Mouse (Mus musculus): ENCODE results near the gene Plekhg5. TPM values are rescaled to one million over a fixed set of nuclear protein-coding genes. Genes with fewer than 3 reads are reported as not detected.

Plekhg5 gene
- polyA plus RNA-seq, 1 experiment from 2014 or later = 9.6 TPM

DNA sequence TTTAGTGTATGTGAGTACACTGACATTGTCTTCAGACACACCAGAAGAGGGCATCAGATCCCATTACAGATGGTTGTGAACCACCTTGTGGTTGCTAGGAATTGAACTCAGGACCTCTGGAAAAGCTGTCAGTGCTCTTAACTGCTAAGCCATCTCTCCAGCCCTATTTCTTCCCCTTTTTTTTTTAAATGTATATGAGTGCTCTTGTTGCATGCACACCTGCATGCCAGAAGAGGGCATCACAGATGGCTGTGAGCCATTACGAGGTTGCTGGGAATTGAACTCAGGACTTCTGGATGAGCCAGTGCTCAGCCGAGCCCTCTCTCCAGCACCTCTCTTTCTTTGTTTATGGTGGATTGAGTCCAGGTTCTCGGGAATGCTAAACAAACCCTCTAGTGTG lies 37.2 kb downstream of the Plekhg5 start:
- peaks cover 57% of the 10 kb centered on the region for H3K36me3 ChIP-seq (replicated peaks)
- H3K4me1 ChIP-seq = peaks cover 34% of the 10 kb centered on the region
- H3K27ac ChIP-seq = no peak overlapping the region
- no peak for DNase-seq (ENCODE audit: extremely low spot score, low spot score)
- H3K4me3 ChIP-seq = no peak overlapping the region
- 90% methylated on average over 3 of the region's 3 CpGs for WGBS
- no peaks in the 10 kb centered on the region for H3K9me3 ChIP-seq
- peaks cover 66% of the 10 kb centered on the region for H3K27me3 ChIP-seq (ENCODE audit: poor library complexity, severe bottlenecking)

- Histone ChIP-seq H3K27me3 (ENCODE audit: poor library complexity, severe bottlenecking) (peaks cover 74% of the 10 kb centered on the region), H3K4me1 (peaks cover 41% of the 10 kb centered on the region), H3K9me3 (no peaks in the 10 kb centered on the region), H3K27ac (no peak overlapping the region), H3K4me3 (no peak overlapping the region), H3K36me3 (replicated peaks) (peaks cover 61% of the 10 kb centered on the region)
- DNase-seq (ENCODE audit: extremely low spot score, low spot score) = no peak
- 87% methylated on average over 4 of the region's 4 CpGs for WGBS
These were observed 38.4 kb downstream of the Plekhg5 start for GRCm38 (mm10) chr4:152110689-152111088.

- Histone ChIP-seq H3K9me3 (no peaks in the 10 kb centered on the region), H3K36me3 (replicated peaks) (peaks cover 55% of the 10 kb centered on the region), H3K4me1 (peaks cover 46% of the 10 kb centered on the region), H3K27me3 (ENCODE audit: poor library complexity, severe bottlenecking) (peaks cover 74% of the 10 kb centered on the region), H3K27ac (no peak overlapping the region), H3K4me3 (no peak overlapping the region)
- WGBS = 81% methylated on average over 9 of the region's 9 CpGs
- DNase-seq (ENCODE audit: extremely low spot score, low spot score) = no peak
These were observed 40.0 kb downstream of the Plekhg5 start for GRCm38 (mm10) chr4:152112329-152112728.

- peaks cover 46% of the 10 kb centered on the region for H3K36me3 ChIP-seq (replicated peaks)
- peaks cover 34% of the 10 kb centered on the region for H3K4me1 ChIP-seq
- H3K4me3 ChIP-seq = no peak overlapping the region
- H3K9me3 ChIP-seq = no peaks in the 10 kb centered on the region
- no peak for DNase-seq (ENCODE audit: extremely low spot score, low spot score)
- H3K27me3 ChIP-seq (ENCODE audit: poor library complexity, severe bottlenecking) = peaks cover 78% of the 10 kb centered on the region
- no peak overlapping the region for H3K27ac ChIP-seq
- WGBS = 51% methylated on average over 16 of the region's 16 CpGs
These were observed 41.8 kb downstream of the Plekhg5 start for GRCm38 (mm10) chr4:152114080-152114479.

DNA sequence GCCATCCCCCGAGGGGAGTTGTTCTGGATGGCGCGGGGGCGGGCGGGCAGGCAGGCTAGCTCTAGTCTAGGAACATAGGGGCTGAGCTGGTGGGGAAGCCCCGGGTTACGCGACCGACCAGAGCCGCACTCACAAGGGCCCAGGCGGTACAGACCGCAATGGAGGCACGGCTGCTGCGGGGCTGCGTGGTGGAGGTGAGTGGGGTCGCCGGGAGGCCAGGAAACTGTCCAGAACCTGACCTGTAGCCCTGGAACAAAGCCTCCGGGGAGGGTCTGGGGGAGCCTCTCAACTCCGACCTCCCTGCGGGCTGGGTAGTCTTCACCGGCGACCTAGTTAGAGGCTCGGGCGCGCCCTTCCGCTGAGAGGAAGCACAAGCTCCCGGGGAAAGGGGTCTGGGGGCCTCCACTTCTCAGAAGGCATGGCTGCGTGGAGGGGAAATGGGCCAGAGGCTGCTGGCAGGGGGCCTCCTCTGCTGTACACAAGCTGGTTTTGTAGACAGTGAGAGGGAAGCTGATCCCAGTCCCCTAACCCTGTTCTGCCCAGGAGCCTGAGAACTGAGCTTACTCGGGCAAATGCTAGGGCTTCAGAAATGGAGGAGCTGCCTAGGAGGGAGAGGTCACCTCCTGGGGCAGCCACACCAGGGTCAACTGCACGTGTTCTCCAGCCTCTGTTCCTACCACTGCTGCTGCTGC lies 43.8 kb downstream of the Plekhg5 start, which contains the start of gene Tnfrsf25:
Gene Tnfrsf25, plus strand, starts transcription at position 14 of the 692 bp plus-strand sequence.
- peaks cover 92% of the 10 kb centered on the region for H3K27me3 ChIP-seq (ENCODE audit: poor library complexity, severe bottlenecking)
- WGBS = 2% methylated on average over 30 of the region's 30 CpGs
- H3K4me1 ChIP-seq = peaks cover 52% of the 10 kb centered on the region
- H3K27ac ChIP-seq = peak within 1 kb of the TSS; percentile 12; the same call in 1 of the 2 replicates
- peak within 1 kb of the TSS; percentile 35 for H3K4me3 ChIP-seq
- DNase-seq (ENCODE audit: extremely low spot score, low spot score) = no peak
- H3K9me3 ChIP-seq = no peaks in the 10 kb centered on the region
- H3K36me3 ChIP-seq (replicated peaks) = peaks cover 32% of the 10 kb centered on the region

- Histone ChIP-seq H3K4me1 (peaks cover 53% of the 10 kb centered on the region), H3K9me3 (no peaks in the 10 kb centered on the region), H3K4me3 (no peak overlapping the region), H3K27me3 (ENCODE audit: poor library complexity, severe bottlenecking) (peaks cover 100% of the 10 kb centered on the region), H3K36me3 (replicated peaks) (peaks cover 22% of the 10 kb centered on the region), H3K27ac (no peak overlapping the region)
- no peak for DNase-seq (ENCODE audit: extremely low spot score, low spot score)
- WGBS = 77% methylated on average over 9 of the region's 9 CpGs
These were observed 45.2 kb downstream of the Plekhg5 start for GRCm38 (mm10) chr4:152117538-152117937.

DNA sequence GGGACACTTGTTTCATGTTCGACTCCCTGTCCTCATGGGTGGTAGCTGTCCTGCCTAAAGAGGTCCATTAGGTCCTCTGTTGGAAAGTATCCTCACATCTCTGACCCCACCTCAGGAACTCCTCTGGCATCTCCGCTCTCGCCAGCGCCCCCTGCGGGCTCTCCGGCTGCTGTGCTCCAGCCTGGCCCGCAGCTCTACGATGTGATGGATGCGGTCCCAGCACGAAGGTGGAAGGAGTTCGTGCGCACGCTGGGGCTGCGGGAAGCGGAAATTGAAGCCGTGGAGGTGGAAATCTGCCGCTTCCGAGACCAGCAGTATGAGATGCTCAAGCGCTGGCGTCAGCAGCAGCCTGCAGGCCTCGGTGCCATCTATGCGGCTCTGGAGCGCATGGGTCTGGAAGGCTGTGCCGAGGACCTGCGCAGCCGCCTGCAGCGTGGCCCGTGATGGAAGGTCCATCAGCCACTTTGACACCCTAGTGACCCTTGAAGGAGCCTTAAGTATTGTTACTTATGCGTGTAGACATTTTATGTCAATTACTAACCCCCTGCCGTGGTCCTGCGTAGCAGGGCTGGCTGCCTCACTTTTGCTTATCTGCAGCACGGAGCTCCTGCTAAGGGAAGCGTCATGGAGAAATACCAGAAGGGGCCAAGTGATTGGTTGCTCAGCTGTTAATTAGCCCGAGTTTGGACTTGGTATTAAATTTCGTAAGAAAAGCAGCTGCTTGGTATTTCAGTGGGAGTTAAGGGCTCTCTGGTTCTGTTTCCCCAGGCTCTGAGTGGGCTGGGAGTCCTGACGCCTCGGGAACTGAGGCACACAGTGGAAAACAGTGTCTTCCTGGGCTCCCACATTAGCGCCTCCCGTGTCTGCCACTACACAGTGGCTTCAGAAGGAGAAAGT lies 47.3 kb downstream of the Plekhg5 start:
- H3K4me3 ChIP-seq = peak overlapping the region; percentile 26
- peaks cover 5% of the 10 kb centered on the region; the same call in 1 of the 2 replicates for H3K36me3 ChIP-seq (replicated peaks)
- peak; percentile 63 for DNase-seq (ENCODE audit: extremely low spot score, low spot score)
- 3% methylated on average over 39 of the region's 39 CpGs for WGBS
- H3K4me1 ChIP-seq = peaks cover 53% of the 10 kb centered on the region
- H3K27ac ChIP-seq = no peak overlapping the region
- no peaks in the 10 kb centered on the region for H3K9me3 ChIP-seq
- H3K27me3 ChIP-seq (ENCODE audit: poor library complexity, severe bottlenecking) = peaks cover 100% of the 10 kb centered on the region

- Histone ChIP-seq H3K36me3 (replicated peaks) (no peaks in the 10 kb centered on the region), H3K4me1 (peaks cover 57% of the 10 kb centered on the region), H3K4me3 (peak overlapping the region; percentile 26), H3K27me3 (ENCODE audit: poor library complexity, severe bottlenecking) (peaks cover 100% of the 10 kb centered on the region), H3K27ac (no peak overlapping the region), H3K9me3 (no peaks in the 10 kb centered on the region)
- under 1% methylated on average over 31 of the region's 31 CpGs for WGBS
- no peak for DNase-seq (ENCODE audit: extremely low spot score, low spot score)
These were observed 48.2 kb downstream of the Plekhg5 start for GRCm38 (mm10) chr4:152120311-152121182.

GRCm38 (mm10) chr4:152121183-152121505 lies 48.8 kb downstream of the Plekhg5 start:
- H3K4me1 ChIP-seq = peaks cover 57% of the 10 kb centered on the region
- no peaks in the 10 kb centered on the region for H3K9me3 ChIP-seq
- H3K27ac ChIP-seq = no peak overlapping the region
- no peaks in the 10 kb centered on the region for H3K36me3 ChIP-seq (replicated peaks)
- H3K4me3 ChIP-seq = 0 out of 2 replicates have a peak overlapping the region, but pooled peaks have one; percentile 26
- H3K27me3 ChIP-seq (ENCODE audit: poor library complexity, severe bottlenecking) = peaks cover 100% of the 10 kb centered on the region
- DNase-seq (ENCODE audit: extremely low spot score, low spot score) = no peak
- under 1% methylated on average over 12 of the region's 12 CpGs for WGBS

- WGBS = 12% methylated on average over 13 of the region's 13 CpGs
- H3K27me3 ChIP-seq (ENCODE audit: poor library complexity, severe bottlenecking) = peaks cover 100% of the 10 kb centered on the region
- DNase-seq (ENCODE audit: extremely low spot score, low spot score) = no peak
- H3K27ac ChIP-seq = no peak overlapping the region
- H3K9me3 ChIP-seq = no peaks in the 10 kb centered on the region
- no peak overlapping the region for H3K4me3 ChIP-seq
- H3K36me3 ChIP-seq (replicated peaks) = no peaks in the 10 kb centered on the region
- peaks cover 63% of the 10 kb centered on the region for H3K4me1 ChIP-seq
These were observed 52.2 kb downstream of the Plekhg5 start for GRCm38 (mm10) chr4:152124361-152124961.

DNA sequence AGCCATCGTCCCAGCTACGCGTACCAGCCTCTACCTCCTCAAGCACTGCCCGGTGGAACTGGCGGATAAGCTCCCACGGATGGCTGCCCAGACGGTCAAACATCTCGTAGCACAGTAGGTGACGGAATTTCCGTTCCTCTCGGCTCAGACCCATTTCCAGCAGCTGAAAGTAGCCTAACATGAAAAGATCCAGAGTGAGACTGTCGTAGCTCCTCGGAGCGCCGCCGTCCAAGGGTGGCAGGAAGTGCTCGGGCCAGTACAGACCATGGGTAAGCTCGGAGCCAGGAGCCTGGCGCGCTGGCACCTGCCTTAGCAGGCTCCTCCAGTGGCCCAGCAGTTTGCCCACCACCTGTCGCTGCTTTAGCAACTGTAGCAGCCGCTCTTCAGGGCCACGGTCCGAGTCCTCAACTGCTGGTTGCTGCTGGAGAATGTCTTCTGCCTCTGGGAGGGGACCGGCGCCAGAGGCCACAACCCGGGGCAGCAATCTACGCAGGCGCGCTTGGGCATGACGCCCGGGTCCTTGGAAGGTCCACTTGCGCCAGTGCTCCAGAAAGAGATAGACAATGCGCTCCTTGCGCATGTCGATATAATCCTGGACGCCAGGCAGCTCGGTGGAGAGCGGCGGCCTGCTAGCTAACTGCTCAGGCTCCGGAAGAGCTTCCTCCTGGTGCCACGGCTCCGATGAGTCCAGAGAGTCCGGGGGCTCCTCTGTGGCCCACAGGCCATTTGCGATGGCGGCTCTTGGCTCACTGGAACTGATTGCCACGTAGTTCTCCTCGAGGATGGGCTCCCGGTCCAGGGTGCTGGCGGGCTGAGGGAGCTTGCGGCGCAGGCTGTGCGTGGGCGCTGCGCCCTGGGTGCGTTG lies 53.1 kb downstream of the Plekhg5 start:
- H3K4me1 ChIP-seq = peaks cover 63% of the 10 kb centered on the region
- no peaks in the 10 kb centered on the region for H3K9me3 ChIP-seq
- 4% methylated on average over 56 of the region's 56 CpGs for WGBS
- no peak for DNase-seq (ENCODE audit: extremely low spot score, low spot score)
- H3K36me3 ChIP-seq (replicated peaks) = no peaks in the 10 kb centered on the region
- H3K27me3 ChIP-seq (ENCODE audit: poor library complexity, severe bottlenecking) = peaks cover 100% of the 10 kb centered on the region
- peak overlapping the region; percentile 37 for H3K4me3 ChIP-seq
- H3K27ac ChIP-seq = no peak overlapping the region; the same call in 1 of the 2 replicates
